Mouse (Mus musculus) kidney, adult 2 months (tissue): Measurements from ENCODE around the gene Gm20671. TPM values are rescaled to one million over a fixed set of nuclear protein-coding genes. Genes with fewer than 3 reads are reported as not detected.

Source experiments
- DNase-seq: peaks from one replicate; pipeline ENCODE4 v3.0.0; 2021
- H3K27ac ChIP-seq: fragments of 200-500 bp; 2 replicates; pipeline ENCODE4 v1.5.1; 2012; ENCODE audit warnings: low read depth, low read length, control low read depth, inconsistent platforms; ENCODE audit not compliant: insufficient read depth
- H3K27me3 ChIP-seq: fragments of 200-500 bp; replicated peaks from 2 replicates; pipeline ENCODE4 v1.6.1; 2012; ENCODE audit warnings: mild to moderate bottlenecking, moderate library complexity, low read length, inconsistent platforms; ENCODE audit not compliant: control insufficient read depth, insufficient read depth
- H3K36me3 ChIP-seq: fragments of 200-500 bp; 2 replicates; pipeline ENCODE4 v1.6.1; 2012; ENCODE audit warnings: mild to moderate bottlenecking, moderate library complexity, low read length, inconsistent platforms; ENCODE audit not compliant: control insufficient read depth, insufficient read depth
- H3K4me1 ChIP-seq: fragments of 200-500 bp; 2 replicates; pipeline ENCODE4 v1.6.1; 2011; ENCODE audit warnings: low read length; ENCODE audit not compliant: control insufficient read depth, insufficient read depth
- H3K4me3 ChIP-seq: fragments of 200-500 bp; 2 replicates; pipeline ENCODE4 v1.5.1; 2011; ENCODE audit warnings: mild to moderate bottlenecking, low read depth, low read length, control low read depth; ENCODE audit not compliant: insufficient read depth
- CTCF ChIP-seq: fragments of 200-500 bp; conservative IDR thresholded peaks from 2 replicates; pipeline ENCODE4 v1.5.1; 2011; ENCODE audit warnings: low read depth, mild to moderate bottlenecking, control low read depth, low read length, moderate library complexity, mixed read lengths; ENCODE audit not compliant: insufficient read depth, insufficient read length
- POLR2A ChIP-seq: fragments of 200-500 bp; IDR thresholded peaks from one replicate; pipeline ENCODE4 v1.6.1; 2011; ENCODE audit warnings: low read depth, low read length, control low read depth
- WGBS: fragments of 180-500 bp; shearing (Covaris S2); methylation state at CpG from one replicate; pipeline ENCODE4 v1.1.7; 2018; 5-methylcytosine and 5-hydroxymethylcytosine counted together
- polyA plus RNA-seq: library from polyadenylated mRNA; depleted of rRNA; stranded (reverse); fragments of >200 nt; gene quantifications from 2 replicates; pipeline ENCODE4 v1.2.3, GENCODE M21; 2012

The Gm20671 gene
- polyA plus RNA-seq, 1 experiment = 2.8 TPM

DNA sequence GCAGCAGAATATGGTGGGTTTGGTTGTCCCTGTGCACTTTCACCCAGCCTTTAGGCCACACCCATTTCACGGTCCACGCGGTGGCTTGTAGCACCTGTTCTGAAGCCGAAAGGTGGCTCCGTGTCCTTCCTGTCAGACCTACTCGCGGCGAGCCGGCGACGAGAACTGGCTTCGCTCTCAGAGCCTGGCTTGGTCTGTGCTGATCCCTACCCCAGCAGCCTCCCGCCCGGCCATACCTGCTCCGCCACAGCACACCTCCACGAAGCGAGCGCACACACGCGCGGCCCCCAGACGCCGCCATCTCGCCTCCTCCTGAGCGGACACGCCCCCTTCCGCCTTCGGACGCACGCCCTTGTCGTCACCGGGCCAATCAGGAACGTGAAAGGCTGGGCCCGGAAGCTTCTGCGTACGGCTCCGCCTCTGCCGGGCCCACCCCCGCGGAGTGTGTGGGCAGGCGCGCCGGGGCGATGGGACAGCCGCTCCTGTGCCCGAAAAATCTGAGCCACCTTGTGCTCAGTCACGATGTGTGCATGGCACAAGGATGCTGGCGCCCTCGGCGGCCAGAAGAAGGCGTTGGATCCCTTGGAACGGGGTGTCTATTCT is 41.5 kb downstream of the Gm20671 start, which contains the start of gene Pisd:
Gene Pisd (minus strand): TSS at position 334 of the 603 bp plus-strand sequence.
- under 1% methylated on average over 52 of the region's 52 CpGs for WGBS
- H3K36me3 ChIP-seq = no peaks in the 10 kb centered on the region
- peak; percentile 49 for TF ChIP-seq POLR2A
- TF ChIP-seq CTCF = peak; percentile 36; the same call in 1 of the 2 replicates
- H3K27me3 ChIP-seq = no peaks in the 10 kb centered on the region
- peak within 1 kb of the TSS; percentile 90 for H3K4me3 ChIP-seq
- H3K4me1 ChIP-seq = no peaks in the 10 kb centered on the region
- DNase-seq = peak; percentile 97
- H3K27ac ChIP-seq = peak within 1 kb of the TSS; percentile 20; the same call in 1 of the 2 replicates

DNA sequence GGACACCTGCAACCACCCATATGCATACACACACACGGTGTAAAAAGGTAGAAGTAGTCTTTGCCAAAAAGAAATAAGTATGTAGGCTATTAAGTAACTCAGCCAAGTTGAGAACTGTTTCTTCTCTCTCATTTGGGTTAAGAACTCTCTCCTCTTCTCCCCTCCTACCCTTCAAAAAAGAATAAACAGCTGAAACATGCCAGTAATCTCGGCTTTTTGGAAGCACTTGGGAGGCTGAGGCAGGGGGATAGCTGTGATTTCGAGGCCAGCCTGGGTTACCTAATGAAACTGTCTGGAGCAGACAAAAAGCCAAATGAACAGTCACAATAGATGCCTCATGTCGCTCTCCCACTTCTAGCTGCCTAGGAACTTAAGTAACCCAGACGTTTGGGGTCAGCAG is 42.2 kb downstream of the Gm20671 start:
- H3K36me3 ChIP-seq = no peaks in the 10 kb centered on the region
- DNase-seq = no peak
- no peaks in the 10 kb centered on the region for H3K4me1 ChIP-seq
- peak overlapping the region; percentile 90 for H3K4me3 ChIP-seq
- H3K27me3 ChIP-seq = no peaks in the 10 kb centered on the region
- 15% methylated on average over 5 of the region's 5 CpGs for WGBS
- H3K27ac ChIP-seq = no peak overlapping the region
- TF ChIP-seq POLR2A = no peak
- no peak for TF ChIP-seq CTCF

DNA sequence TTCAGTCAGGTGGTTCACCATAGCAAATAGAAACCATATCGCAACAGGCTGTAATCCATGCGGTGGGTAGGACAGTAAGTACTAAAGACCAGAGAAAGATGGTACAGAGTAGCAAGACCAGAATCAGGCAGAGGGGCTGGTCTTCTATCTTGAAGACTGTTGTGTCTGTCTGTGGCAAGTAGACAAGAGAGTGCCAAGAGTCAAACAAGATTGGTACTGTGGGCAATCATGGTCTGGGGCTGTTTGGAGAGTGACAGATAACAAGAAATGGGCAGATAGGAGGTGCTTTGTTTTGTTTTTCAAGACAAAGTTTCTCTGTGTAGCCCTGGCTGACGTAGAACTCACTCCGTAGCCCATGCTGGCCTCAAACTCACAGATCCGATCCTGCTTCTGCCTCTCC is 45.3 kb downstream of the Gm20671 start:
- DNase-seq = no peak
- TF ChIP-seq CTCF = no peak
- TF ChIP-seq POLR2A = no peak
- H3K36me3 ChIP-seq = no peaks in the 10 kb centered on the region
- no peaks in the 10 kb centered on the region for H3K4me1 ChIP-seq
- 94% methylated on average over 5 of the region's 5 CpGs for WGBS
- H3K27me3 ChIP-seq = no peaks in the 10 kb centered on the region
- H3K27ac ChIP-seq = no peak overlapping the region
- H3K4me3 ChIP-seq = no peak overlapping the region

DNA sequence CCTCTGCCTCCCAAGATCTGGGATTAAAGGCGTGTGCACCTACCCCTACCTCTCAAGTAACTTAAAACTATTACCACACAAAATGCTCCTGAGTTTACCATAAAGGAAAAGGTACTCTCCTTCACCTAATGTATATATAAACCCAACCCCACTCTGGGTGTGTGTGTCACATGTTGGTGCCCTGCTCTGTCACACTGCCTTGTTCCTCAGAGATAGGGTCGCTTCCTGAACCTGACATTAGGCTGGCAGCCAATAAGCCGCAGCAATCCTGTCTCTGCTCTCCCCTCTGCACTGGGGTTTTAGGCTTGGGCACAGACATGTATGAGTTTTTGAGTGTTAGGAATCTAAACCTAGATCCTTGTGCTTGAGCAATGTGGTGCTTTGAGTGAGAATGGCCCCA is 48.7 kb downstream of the Gm20671 start:
- no peak for TF ChIP-seq POLR2A
- no peak for TF ChIP-seq CTCF
- Histone ChIP-seq H3K27me3 (no peaks in the 10 kb centered on the region), H3K4me3 (no peak overlapping the region), H3K27ac (no peak overlapping the region), H3K4me1 (no peaks in the 10 kb centered on the region), H3K36me3 (no peaks in the 10 kb centered on the region)
- 70% methylated on average over 3 of the region's 3 CpGs for WGBS
- no peak for DNase-seq

DNA sequence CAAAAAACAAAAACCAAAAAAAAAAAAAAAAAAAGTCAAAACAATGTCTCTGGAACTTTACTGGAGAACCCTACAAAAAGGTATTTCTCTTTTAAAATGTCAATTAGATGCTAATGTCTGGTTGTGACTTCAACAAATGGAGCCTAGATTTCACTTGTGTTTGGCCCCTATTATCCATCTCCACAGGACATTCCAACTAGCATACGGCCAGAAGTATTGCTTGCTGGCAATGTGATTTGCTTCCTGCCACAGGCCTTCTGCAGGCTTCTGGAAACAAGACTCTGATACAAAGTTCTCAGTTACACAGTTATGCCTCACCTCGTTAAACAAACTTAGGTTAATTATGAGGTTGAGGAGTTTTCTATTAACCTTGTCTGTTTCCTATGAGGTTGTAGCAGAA is 54.5 kb downstream of the Gm20671 start:
- Histone ChIP-seq H3K36me3 (no peaks in the 10 kb centered on the region), H3K27ac (no peak overlapping the region), H3K4me3 (no peak overlapping the region), H3K27me3 (no peaks in the 10 kb centered on the region), H3K4me1 (peaks cover 3% of the 10 kb centered on the region; the same call in 1 of the 2 replicates)
- no peak for TF ChIP-seq CTCF
- 24% methylated on average over 2 of the region's 2 CpGs for WGBS
- peak; percentile 48 for DNase-seq

DNA sequence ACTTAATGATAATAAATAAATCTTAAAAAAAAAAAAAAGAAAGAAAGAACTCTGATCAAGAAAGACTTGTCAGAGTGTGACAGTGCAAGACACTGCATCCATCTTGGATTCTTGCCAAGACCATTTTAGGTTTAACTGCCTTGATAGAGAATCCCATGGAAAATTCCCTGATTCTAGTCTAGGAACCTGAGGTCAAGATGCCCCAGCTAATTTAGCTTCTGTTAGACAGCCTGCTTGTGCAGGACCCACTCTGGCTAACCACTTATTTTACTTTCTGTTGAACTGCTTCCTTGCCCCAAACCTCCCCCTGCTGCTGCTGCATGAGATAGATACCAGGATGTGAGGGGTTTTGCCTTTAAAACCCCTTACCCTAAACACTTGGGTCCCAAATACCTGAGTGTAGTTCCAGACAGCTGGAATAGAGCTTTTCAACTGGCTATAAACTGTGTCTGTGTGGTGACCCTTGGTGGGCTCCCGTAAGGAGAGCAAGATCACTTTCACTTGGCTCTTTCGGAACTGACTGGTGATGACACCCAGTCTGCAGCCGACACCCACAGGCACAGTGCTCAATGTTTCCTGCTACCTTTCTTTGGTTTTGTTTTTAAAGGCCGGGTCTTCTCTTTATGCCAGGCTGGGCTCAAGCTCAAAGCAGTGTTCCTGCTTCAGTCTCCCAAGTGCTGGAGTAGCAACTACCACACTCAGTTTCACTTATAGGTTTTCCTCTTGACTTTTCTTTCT is 59.1 kb downstream of the Gm20671 start:
- Histone ChIP-seq H3K27me3 (no peaks in the 10 kb centered on the region), H3K27ac (no peak overlapping the region), H3K36me3 (no peaks in the 10 kb centered on the region; the same call in 1 of the 2 replicates), H3K4me1 (peaks cover 3% of the 10 kb centered on the region; the same call in 1 of the 2 replicates), H3K4me3 (no peak overlapping the region)
- peak; percentile 24 for DNase-seq
- TF ChIP-seq POLR2A (no peak), CTCF (no peak)
- 75% methylated on average over 4 of the region's 4 CpGs for WGBS

DNA sequence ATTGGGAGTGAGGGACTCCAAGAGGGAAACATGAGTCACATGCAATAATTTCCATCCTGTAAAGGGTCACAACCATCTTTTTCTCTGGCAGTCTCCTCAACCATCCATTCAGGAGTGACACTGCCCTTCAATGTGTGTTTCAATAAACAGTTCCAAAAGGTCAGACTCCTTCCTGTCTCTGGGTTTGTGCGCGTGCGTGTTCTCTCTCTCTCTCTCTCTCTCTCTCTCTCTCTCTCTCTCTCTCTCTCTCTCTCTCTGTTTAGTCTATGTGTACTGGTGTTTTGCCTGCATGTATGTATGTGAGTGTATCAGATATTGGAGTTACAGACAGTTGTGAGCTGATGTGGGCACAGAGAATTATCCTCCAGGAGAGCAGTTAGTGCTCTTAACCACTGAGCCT is 59.9 kb downstream of the Gm20671 start:
- no peaks in the 10 kb centered on the region for H3K27me3 ChIP-seq
- no peak for DNase-seq
- TF ChIP-seq POLR2A (no peak), CTCF (no peak)
- no peak overlapping the region for H3K4me3 ChIP-seq
- no peak overlapping the region for H3K27ac ChIP-seq
- 71% methylated on average over 3 of the region's 3 CpGs for WGBS
- no peaks in the 10 kb centered on the region; the same call in 1 of the 2 replicates for H3K36me3 ChIP-seq
- H3K4me1 ChIP-seq = peaks cover 2% of the 10 kb centered on the region; the same call in 1 of the 2 replicates
